Mouse (Mus musculus) lung, postnatal 0 days (tissue): ENCODE measurements around the gene Sumo1.

Source experiments
- CTCF ChIP-seq: IDR thresholded peaks from 2 replicates; pipeline ENCODE4 v1.5.1; 2016; ENCODE audit warnings: antibody characterized with exemption, mild to moderate bottlenecking
- EP300 ChIP-seq: IDR thresholded peaks from 2 replicates; pipeline ENCODE4 v1.6.1; 2016; ENCODE audit warnings: antibody characterized with exemption, mild to moderate bottlenecking, control low read depth

DNA sequence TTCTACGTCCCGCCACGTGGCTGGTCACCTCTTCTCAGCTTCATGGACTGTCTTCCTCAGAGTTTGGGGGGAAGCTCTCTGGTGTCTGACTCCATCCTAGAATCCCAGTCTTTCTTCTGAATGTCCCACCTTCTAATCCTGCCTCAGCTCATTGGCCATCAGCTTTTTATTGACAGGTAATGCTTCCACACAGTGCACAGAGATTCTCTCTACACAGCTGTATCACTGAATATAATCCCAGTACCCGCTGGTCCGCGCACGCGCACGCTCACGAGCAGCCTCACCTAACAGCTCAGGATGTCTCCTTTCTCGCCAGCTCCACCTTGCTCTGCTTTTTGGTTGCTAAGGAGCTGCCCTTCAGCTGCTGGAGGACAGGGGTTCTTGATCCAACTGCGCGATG, 64.2 kb downstream of the Sumo1 start:
- no peak for TF ChIP-seq CTCF
- no peak for TF ChIP-seq EP300
